Mouse (Mus musculus) spleen, adult 2 months (tissue): ENCODE results near the gene Blvrb.

Experiments
- CTCF ChIP-seq: fragments of 200-500 bp; IDR thresholded peaks from 2 replicates; pipeline ENCODE4 v1.5.1; 2011; ENCODE audit warnings: mild to moderate bottlenecking, inconsistent platforms; ENCODE audit not compliant: insufficient read depth, insufficient read length, insufficient replicate concordance; ENCODE audit errors: extremely low read depth
- POLR2A ChIP-seq: fragments of 200-500 bp; IDR thresholded peaks from 2 replicates; pipeline ENCODE4 v1.6.1; 2011; ENCODE audit warnings: low read depth, low read length, inconsistent platforms

DNA sequence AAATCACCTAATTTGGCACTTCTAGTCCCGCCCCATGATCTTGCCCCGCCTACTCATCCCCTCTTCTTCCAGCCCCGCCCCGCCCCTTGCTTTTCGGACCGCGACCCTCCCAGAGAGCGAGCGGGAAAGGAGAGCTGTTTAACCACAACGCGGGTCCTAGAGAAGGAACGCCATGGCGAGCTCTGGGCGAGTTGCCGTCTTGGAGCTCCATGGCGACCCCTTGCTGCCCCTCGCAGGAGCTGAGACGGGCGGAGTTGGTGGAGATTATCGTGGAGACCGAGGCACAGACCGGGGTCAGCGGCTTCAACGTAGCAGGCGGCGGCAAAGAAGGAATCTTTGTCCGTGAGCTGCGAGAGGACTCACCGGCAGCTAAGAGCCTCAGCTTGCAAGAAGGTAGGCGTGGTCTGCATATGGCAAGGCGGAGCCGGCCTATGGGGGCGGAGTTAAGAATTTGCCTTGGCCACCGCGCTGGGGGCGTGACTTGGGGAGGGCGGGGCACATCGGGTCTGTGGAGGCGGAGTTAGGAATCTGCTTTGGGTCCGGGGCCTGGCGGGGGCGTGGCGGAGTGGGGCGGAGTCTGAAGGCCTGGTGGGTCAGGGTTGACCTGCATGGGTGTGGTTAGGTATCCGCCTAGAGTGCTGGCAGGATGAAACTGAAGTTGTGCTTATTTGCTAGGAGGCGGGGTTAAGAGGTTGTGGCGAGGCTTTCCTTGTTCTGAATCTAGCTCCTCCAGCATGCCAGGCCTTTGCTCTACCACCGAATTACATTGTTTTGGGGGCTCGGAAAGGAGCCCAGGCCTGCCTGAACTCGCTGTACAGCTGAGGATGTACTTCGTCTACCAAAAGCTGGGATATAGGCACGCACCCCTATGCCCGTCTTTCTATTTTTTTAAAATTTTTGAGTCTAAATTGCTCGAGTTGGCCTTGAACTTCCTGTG, 60.2 kb downstream of the Blvrb start:
- no peak for TF ChIP-seq POLR2A
- no peak for TF ChIP-seq CTCF
